Mouse (Mus musculus) MEL (cell line): ENCODE measurements at regions not wholly inside any gene's neighbourhood (a gene's known extent, or its start where the extent isn't known, plus 50 kb on each side); places are given as distances from the start of the nearest gene placed in this dataset.
A peak's percentile ranks its signal among the peaks of the same experiment; 100 is the strongest.

Source experiments
- DNase-seq: peaks from one replicate; pipeline ENCODE4 v3.0.0; 2011; ENCODE audit warnings: low read depth, low spot score
- H3K27ac ChIP-seq: 2 replicates; pipeline ENCODE4 v1.5.1; 2012; ENCODE audit warnings: low read depth, mild to moderate bottlenecking, control low read depth, low read length, moderate library complexity; ENCODE audit not compliant: control insufficient read depth
- H3K27me3 ChIP-seq, 2 experiments: fragments of 150-350 bp in 1 of 2; sonication (generic) in 1 of 2; 2 replicates each; pipeline ENCODE4 v1.6.1; 2012; ENCODE audit warnings: low read length in 2 of 2, mild to moderate bottlenecking in 2 of 2, improper control_type of control experiment in 1 of 2, moderate library complexity in 1 of 2; ENCODE audit not compliant: insufficient read depth in 2 of 2, control insufficient read depth in 1 of 2
- H3K36me3 ChIP-seq, 2 experiments: 2 replicates each; pipeline ENCODE4 v1.6.1; 2012 to 2014; ENCODE audit warnings: low read length in 2 of 2, improper control_type of control experiment in 1 of 2, inconsistent platforms in 1 of 2, mild to moderate bottlenecking in 1 of 2; ENCODE audit not compliant: insufficient read depth in 2 of 2, control insufficient read depth in 1 of 2
- H3K4me1 ChIP-seq, 2 experiments: fragments of 150-350 bp in 1 of 2; sonication (generic) in 1 of 2; 2 replicates each; pipeline ENCODE4 v1.6.1; 2012; ENCODE audit warnings: low read length in 2 of 2, improper control_type of control experiment in 1 of 2, mild to moderate bottlenecking in 1 of 2; ENCODE audit not compliant: insufficient read depth in 2 of 2, control insufficient read depth in 1 of 2
- H3K4me3 ChIP-seq, 2 experiments: fragments of 150-350 bp in 1 of 2; sonication (generic) in 1 of 2; 2 replicates each; pipeline ENCODE4 v1.5.1; 2012; ENCODE audit warnings: low read depth in 2 of 2, low read length in 2 of 2, mild to moderate bottlenecking in 2 of 2, moderate library complexity in 2 of 2, control low read depth in 1 of 2, improper control_type of control experiment in 1 of 2; ENCODE audit not compliant: control insufficient read depth in 1 of 2, insufficient read depth in 1 of 2
- H3K79me2 ChIP-seq: 2 replicates; pipeline ENCODE4 v1.6.1; 2012; ENCODE audit warnings: mild to moderate bottlenecking, low read length, moderate library complexity; ENCODE audit not compliant: control insufficient read depth, poor library complexity, insufficient read depth
- H3K9ac ChIP-seq: 2 replicates; pipeline ENCODE4 v1.6.1; 2012; ENCODE audit warnings: low read depth, mild to moderate bottlenecking, control low read depth, low read length, moderate library complexity; ENCODE audit not compliant: control insufficient read depth, poor library complexity, severe bottlenecking
- H3K9me3 ChIP-seq: fragments of 150-350 bp; sonication (generic); replicated peaks from 2 replicates; pipeline ENCODE4 v1.6.1; 2012; ENCODE audit warnings: mild to moderate bottlenecking, low read length, improper control_type of control experiment, moderate library complexity; ENCODE audit not compliant: insufficient read depth
- CHD2 ChIP-seq: IDR thresholded peaks from 2 replicates; pipeline ENCODE4 v1.6.1; 2011; ENCODE audit warnings: low read length, improper control_type of control experiment
- E2F4 ChIP-seq: IDR thresholded peaks from 2 replicates; pipeline ENCODE4 v1.6.1; 2011; ENCODE audit warnings: low read depth, low read length, improper control_type of control experiment, borderline replicate concordance
- ELF1 ChIP-seq: IDR thresholded peaks from 2 replicates; pipeline ENCODE4 v1.6.1; 2014; ENCODE audit warnings: low read depth, mild to moderate bottlenecking, inconsistent platforms, low read length, improper control_type of control experiment, moderate library complexity
- EP300 ChIP-seq, 2 experiments: IDR thresholded peaks; 2 replicates each; pipeline ENCODE4 v1.6.1; 2011; ENCODE audit warnings: improper control_type of control experiment in 2 of 2, low read length in 2 of 2, low read depth in 1 of 2, mild to moderate bottlenecking in 1 of 2
- HCFC1 ChIP-seq: IDR thresholded peaks from 2 replicates; pipeline ENCODE4 v1.6.1; 2012; ENCODE audit warnings: low read depth, mild to moderate bottlenecking, inconsistent platforms, low read length, improper control_type of control experiment, moderate library complexity
- JUND ChIP-seq: IDR thresholded peaks from 2 replicates; pipeline ENCODE4 v1.6.1; 2011; ENCODE audit warnings: low read depth, mild to moderate bottlenecking, improper control_type of control experiment, low read length
- KAT2A ChIP-seq: conservative IDR thresholded peaks from 2 replicates; pipeline ENCODE4 v1.6.1; 2012; ENCODE audit warnings: low read depth, low read length, improper control_type of control experiment, inconsistent platforms
- MAFK ChIP-seq: IDR thresholded peaks from 2 replicates; pipeline ENCODE4 v1.6.1; 2011; ENCODE audit warnings: low read depth, mild to moderate bottlenecking, low read length, improper control_type of control experiment, borderline replicate concordance
- MAX ChIP-seq: IDR thresholded peaks from 2 replicates; pipeline ENCODE4 v1.6.1; 2011; ENCODE audit warnings: low read length, improper control_type of control experiment
- MAZ ChIP-seq: IDR thresholded peaks from 2 replicates; pipeline ENCODE4 v1.6.1; 2012; ENCODE audit warnings: low read depth, mild to moderate bottlenecking, inconsistent platforms, low read length, improper control_type of control experiment
- MEF2A ChIP-seq: IDR thresholded peaks from 2 replicates; pipeline ENCODE4 v1.6.1; 2014; ENCODE audit warnings: low read depth, mild to moderate bottlenecking, inconsistent platforms, low read length, improper control_type of control experiment; ENCODE audit not compliant: poor library complexity, insufficient replicate concordance, severe bottlenecking; ENCODE audit errors: extremely low read depth
- MXI1 ChIP-seq: IDR thresholded peaks from 2 replicates; pipeline ENCODE4 v1.6.1; 2011; ENCODE audit warnings: mild to moderate bottlenecking, low read depth, low read length, improper control_type of control experiment
- MYB ChIP-seq: IDR thresholded peaks from 2 replicates; pipeline ENCODE4 v1.6.1; 2011; ENCODE audit warnings: mild to moderate bottlenecking, low read depth, low read length, improper control_type of control experiment
- MYC ChIP-seq: IDR thresholded peaks from 2 replicates; pipeline ENCODE4 v1.6.1; 2011; ENCODE audit warnings: low read depth, mild to moderate bottlenecking, low read length, improper control_type of control experiment, moderate library complexity
- NRF1 ChIP-seq: IDR thresholded peaks from 2 replicates; pipeline ENCODE4 v1.6.1; 2014; ENCODE audit warnings: low read depth, mild to moderate bottlenecking, inconsistent platforms, low read length, improper control_type of control experiment, moderate library complexity; ENCODE audit not compliant: poor library complexity, insufficient read depth, severe bottlenecking
- POLR2A ChIP-seq, 2 experiments: IDR thresholded peaks; 2 replicates each; pipeline ENCODE4 v1.6.1; 2011 to 2012; ENCODE audit warnings: low read length in 2 of 2, mild to moderate bottlenecking in 2 of 2, control low read depth in 1 of 2, improper control_type of control experiment in 1 of 2, low read depth in 1 of 2, moderate library complexity in 1 of 2; ENCODE audit not compliant: control insufficient read depth in 1 of 2, insufficient read depth in 1 of 2, poor library complexity in 1 of 2
- POLR2AphosphoS2 ChIP-seq: IDR thresholded peaks from 2 replicates; pipeline ENCODE4 v1.6.1; 2011; ENCODE audit warnings: low read length, improper control_type of control experiment
- POLR2AphosphoS5 ChIP-seq: IDR thresholded peaks from 2 replicates; pipeline ENCODE4 v1.6.1; 2012; ENCODE audit warnings: low read depth, borderline replicate concordance, mild to moderate bottlenecking, inconsistent platforms, low read length, moderate library complexity, mixed read lengths
- RAD21 ChIP-seq: IDR thresholded peaks from 2 replicates; pipeline ENCODE4 v1.6.1; 2011; ENCODE audit warnings: mild to moderate bottlenecking, low read depth, low read length, improper control_type of control experiment
- SIN3A ChIP-seq: IDR thresholded peaks from 2 replicates; pipeline ENCODE4 v1.6.1; 2012; ENCODE audit warnings: low read length, improper control_type of control experiment, inconsistent platforms
- SMC3 ChIP-seq: IDR thresholded peaks from 2 replicates; pipeline ENCODE4 v1.6.1; 2011; ENCODE audit warnings: low read depth, low read length, improper control_type of control experiment
- TAL1 ChIP-seq: IDR thresholded peaks from 2 replicates; pipeline ENCODE4 v1.6.1; 2012; ENCODE audit warnings: mild to moderate bottlenecking, inconsistent platforms, low read length, moderate library complexity, mixed read lengths
- TBP ChIP-seq: IDR thresholded peaks from 2 replicates; pipeline ENCODE4 v1.8.0; 2011; ENCODE audit warnings: low read depth, low read length, improper control_type of control experiment
- TCF12 ChIP-seq: IDR thresholded peaks from 2 replicates; pipeline ENCODE4 v1.6.1; 2014; ENCODE audit warnings: low read depth, mild to moderate bottlenecking, inconsistent platforms, low read length, improper control_type of control experiment, moderate library complexity
- UBTF ChIP-seq: IDR thresholded peaks from 2 replicates; pipeline ENCODE4 v1.6.1; 2012; ENCODE audit warnings: low read depth, mild to moderate bottlenecking, inconsistent platforms, low read length, improper control_type of control experiment, moderate library complexity, borderline replicate concordance; ENCODE audit not compliant: insufficient read depth
- USF1 ChIP-seq: IDR thresholded peaks from 2 replicates; pipeline ENCODE4 v1.6.1; 2014; ENCODE audit warnings: low read depth, mild to moderate bottlenecking, inconsistent platforms, low read length, improper control_type of control experiment, moderate library complexity
- USF2 ChIP-seq, 2 experiments: IDR thresholded peaks; 2 replicates each; pipeline ENCODE4 v1.6.1; 2011 to 2012; ENCODE audit warnings: improper control_type of control experiment in 2 of 2, low read length in 2 of 2, borderline replicate concordance in 1 of 2, inconsistent platforms in 1 of 2, low read depth in 1 of 2, mild to moderate bottlenecking in 1 of 2; ENCODE audit not compliant: insufficient read depth in 1 of 2
- ZC3H11A ChIP-seq: IDR thresholded peaks from 2 replicates; pipeline ENCODE4 v1.6.1; 2012; ENCODE audit warnings: low read depth, mild to moderate bottlenecking, inconsistent platforms, low read length, improper control_type of control experiment
- ZMIZ1 ChIP-seq: IDR thresholded peaks from 2 replicates; pipeline ENCODE4 v1.6.1; 2012; ENCODE audit warnings: low read depth, mild to moderate bottlenecking, inconsistent platforms, low read length, improper control_type of control experiment, moderate library complexity
- ZNF384 ChIP-seq: IDR thresholded peaks from 2 replicates; pipeline ENCODE4 v1.6.1; 2012; ENCODE audit warnings: low read depth, mild to moderate bottlenecking, inconsistent platforms, low read length, improper control_type of control experiment

- no peaks in the 10 kb centered on the region for H3K79me2 ChIP-seq
- H3K27me3 ChIP-seq: no peaks in the 10 kb centered on the region
- no peak overlapping the region for H3K27ac ChIP-seq
- H3K9ac ChIP-seq: no peak overlapping the region
- H3K9me3 ChIP-seq: no peaks in the 10 kb centered on the region
- peaks cover 0 to 12% of the 10 kb centered on the region in 2 experiments; a peak in 2 of 4 replicates for H3K36me3 ChIP-seq
- H3K4me3 ChIP-seq: no peak overlapping the region
- TF ChIP-seq USF1 (no peak), SMC3 (no peak), MAZ (no peak), MAFK (no peak)
- H3K4me1 ChIP-seq: peaks cover 2 to 6% of the 10 kb centered on the region in 2 experiments; a peak in 3 of 4 replicates
- DNase-seq: no peak
Observed at GRCm38 (mm10) chr19:55011341-55011740, 115.7 kb downstream of the Gpam start.

DNA sequence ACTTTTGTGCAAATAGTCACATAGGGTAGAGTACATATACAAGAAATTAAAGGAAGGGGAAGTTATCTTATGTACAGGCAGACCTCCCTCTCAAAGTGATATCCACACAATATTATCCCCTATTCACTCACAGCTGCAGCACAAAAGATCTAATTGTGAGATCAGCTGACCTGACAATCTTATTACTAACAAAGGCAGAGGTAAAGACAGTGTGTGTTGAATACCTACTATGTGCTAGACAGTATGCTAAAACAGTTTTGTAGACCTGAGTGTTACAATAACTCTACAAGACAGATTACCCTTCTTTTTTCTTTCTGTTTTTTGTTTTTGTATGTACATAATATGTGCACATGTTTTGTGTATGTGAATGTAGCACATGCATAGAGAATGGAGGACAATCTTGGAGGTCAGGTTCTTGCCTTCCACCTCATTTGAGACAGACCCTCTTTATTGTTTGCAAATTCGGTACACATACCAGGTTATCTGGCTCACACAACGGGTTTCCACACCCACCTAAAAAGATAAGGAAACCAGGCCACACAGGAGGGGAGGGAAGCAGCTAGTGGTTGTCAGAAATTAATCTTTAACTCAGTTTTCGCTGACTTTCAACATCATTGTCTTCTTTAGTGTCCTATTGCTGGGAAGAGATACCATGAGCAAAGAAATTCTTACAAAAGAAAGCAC lies 118.4 kb downstream of the Gpam start:
- Histone ChIP-seq H3K36me3 (peaks cover 0 to 12% of the 10 kb centered on the region in 2 experiments; a peak in 2 of 4 replicates), H3K79me2 (no peaks in the 10 kb centered on the region), H3K27ac (peak overlapping the region; percentile 54), H3K9ac (no peak overlapping the region), H3K27me3 (no peaks in the 10 kb centered on the region), H3K9me3 (no peaks in the 10 kb centered on the region), H3K4me1 (peaks cover 2 to 6% of the 10 kb centered on the region in 2 experiments; a peak in 3 of 4 replicates), H3K4me3 (no peak overlapping the region)
- DNase-seq: peak; percentile 78
- TF ChIP-seq POLR2AphosphoS5 (no peak), ZNF384 (no peak), POLR2A (IDR thresholded peaks at IDR 0.05; ENCODE audit: control insufficient read depth in 1 of 2, insufficient read depth in 1 of 2, low read depth in 1 of 2, low read length in 2 of 2, poor library complexity in 1 of 2) (no peak), UBTF (no peak), ZC3H11A (no peak), POLR2AphosphoS2 (no peak), E2F4 (no peak), KAT2A (no peak), USF2 (IDR thresholded peaks at IDR 0.05; ENCODE audit: borderline replicate concordance in 1 of 2, insufficient read depth in 1 of 2, low read depth in 1 of 2, low read length in 2 of 2) (no peak), MEF2A (no peak), SMC3 (no peak), ZMIZ1 (no peak), ELF1 (no peak), MAX (0 out of 2 replicates have a peak, but pooled peaks have one; percentile 31), SIN3A (0 out of 2 replicates have a peak, but pooled peaks have one; percentile 34), MAFK (no peak), TBP (no peak), NRF1 (no peak), MAZ (no peak), MYC (peak; percentile 58; the same call in 1 of the 2 replicates), MXI1 (peak; percentile 26; the same call in 1 of the 2 replicates), TAL1 (peak; percentile 41), TCF12 (peak; percentile 94), EP300 (IDR thresholded peaks at IDR 0.05; ENCODE audit: low read depth in 1 of 2, low read length in 2 of 2) (peak; percentile 91 to 93), RAD21 (no peak), MYB (peak; percentile 43; the same call in 1 of the 2 replicates), CHD2 (no peak), HCFC1 (no peak), JUND (no peak)
